Mouse (Mus musculus): ENCODE data around the gene Inpp5b.

Gene Inpp5b

DNA sequence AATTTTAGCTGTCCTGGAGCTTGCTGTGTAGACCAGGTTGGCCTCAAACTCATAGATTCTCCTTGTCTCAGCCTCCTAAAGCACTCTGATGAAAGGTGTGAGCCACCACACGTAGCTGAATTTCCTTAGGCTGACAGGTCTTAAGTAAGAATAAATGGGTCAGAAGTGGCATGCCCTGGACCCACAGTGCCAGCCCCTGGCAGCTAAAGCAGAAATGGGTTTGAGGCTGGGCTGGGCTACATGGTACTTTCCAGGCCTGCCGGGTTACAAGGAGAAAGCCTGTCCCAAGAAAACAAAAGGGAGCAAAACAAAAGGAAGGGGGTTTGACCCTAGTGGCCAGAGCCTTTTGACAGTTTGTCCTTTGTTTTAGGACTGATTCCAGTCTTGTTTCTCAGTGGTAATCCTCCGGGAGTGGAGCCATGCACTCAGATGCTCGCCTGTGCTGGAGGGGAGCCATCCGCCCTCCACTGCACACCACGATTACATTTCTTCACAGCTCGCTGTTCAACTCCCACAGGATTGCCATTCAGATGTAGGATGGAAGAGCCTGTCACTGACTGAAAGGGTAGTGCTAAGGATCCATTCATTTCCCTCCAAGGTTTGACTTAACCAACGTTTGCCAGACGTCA is 69.8 kb downstream of the Inpp5b start:
- DNase-seq (ENCODE audit: low spot score) = no peak

DNA sequence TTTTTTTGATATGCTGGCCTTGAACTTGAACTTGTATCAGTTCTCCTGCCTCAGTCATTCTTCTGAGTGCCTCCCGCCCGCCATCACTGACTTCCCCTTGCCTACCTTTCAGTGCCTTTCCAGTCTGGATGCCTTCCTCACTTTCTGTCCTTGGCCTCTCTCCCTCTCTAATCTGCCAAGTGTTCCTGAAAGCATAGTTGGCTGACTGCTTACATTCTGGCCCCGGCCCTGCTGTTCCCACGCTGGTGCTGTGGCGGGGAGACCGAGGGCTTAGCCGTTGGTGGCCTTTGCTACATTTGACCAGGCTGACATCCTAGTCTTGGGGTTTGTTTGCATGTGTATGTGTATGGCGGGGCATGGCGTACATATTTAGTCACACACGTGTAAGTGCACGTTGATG is 74.3 kb downstream of the Inpp5b start:
- DNase-seq (ENCODE audit: low spot score) = no peak

DNA sequence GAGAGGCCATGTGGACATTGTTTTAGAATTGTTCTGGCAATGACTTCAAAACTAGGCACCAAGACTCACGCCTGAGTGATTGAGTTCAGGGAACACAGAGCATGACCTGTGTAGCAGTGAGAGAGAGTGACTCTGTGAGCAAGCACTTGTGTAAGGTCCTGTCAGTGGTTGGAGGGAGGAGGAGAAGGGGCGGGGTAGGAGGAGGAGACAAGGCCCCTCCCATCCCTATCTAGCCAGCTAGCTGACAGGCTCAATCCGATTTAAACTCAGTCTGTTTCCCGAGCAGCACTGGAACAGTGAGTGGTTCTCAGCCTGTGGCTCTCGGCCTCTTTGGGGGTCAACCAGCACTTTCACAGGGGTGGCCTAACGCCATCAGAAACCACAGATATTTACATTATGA is 76.2 kb downstream of the Inpp5b start:
- DNase-seq (ENCODE audit: low spot score) = peak; percentile 15

DNA sequence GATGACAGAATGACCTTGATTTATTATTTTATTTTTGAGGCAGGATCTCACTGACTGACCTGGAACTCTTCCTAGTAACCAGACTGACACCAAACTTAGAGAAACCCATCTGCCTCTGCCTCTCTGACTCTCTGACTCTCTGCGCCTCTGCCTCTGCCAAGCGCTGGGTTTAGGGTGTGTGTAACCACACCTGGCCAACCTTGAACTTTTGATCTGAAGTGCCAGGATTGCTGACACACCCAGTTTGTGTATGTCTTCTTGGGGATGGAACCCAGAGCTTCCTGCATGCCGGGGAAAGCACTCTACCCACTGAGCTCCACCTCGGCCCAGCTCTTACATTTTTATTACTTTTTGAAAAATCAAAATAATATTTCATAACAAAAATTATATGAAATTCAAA is 77.2 kb downstream of the Inpp5b start:
- DNase-seq (ENCODE audit: low spot score) = no peak

DNA sequence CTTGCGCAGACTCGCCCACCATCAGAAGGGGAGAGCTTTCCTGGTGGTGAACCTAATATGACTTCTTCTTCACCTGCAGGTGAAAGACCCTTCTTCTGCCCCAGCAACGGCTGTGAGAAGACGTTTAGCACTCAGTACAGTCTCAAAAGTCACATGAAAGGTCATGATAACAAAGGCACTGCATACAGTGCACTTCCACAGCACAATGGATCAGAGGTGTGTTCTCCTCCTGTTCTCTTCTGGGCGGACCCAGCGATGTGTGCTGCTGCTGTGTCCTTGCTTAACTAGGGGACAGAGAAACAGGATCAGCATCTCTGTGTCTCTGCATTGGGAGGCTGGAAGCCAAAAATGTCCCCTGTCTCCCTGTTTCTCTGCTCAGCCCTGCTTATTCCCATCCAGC is 83.3 kb downstream of the Inpp5b start:
- no peak for DNase-seq (ENCODE audit: low spot score)

DNA sequence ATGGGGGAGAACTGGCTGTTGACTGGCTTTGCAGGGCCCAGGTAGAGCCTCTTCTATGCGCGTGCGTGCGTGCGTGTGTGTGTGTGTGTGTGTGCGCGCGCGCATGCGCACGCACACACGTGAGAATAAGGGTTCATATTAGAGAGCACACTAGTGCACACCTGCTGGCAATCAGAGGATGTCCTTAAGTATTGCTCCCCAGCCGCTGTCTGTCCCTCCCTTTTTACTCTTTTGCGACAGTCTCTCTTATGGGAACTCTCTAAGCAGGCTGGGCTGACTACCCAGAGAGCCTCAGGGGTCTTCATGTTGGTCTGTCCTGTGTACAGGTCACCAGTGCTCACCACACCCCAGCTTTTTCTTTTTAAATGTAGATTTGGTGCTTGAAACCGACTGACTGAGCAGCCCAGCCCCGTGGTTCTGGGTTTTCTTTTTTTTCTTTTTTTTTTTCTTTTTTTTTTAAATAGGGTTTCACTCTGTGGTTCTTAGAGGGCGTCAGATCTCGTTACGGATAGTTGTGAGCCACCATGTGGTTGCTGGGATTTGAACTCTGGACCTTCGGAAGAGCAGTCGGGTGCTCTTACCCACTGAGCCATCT is 83.8 kb downstream of the Inpp5b start:
- DNase-seq (ENCODE audit: low spot score) = no peak

DNA sequence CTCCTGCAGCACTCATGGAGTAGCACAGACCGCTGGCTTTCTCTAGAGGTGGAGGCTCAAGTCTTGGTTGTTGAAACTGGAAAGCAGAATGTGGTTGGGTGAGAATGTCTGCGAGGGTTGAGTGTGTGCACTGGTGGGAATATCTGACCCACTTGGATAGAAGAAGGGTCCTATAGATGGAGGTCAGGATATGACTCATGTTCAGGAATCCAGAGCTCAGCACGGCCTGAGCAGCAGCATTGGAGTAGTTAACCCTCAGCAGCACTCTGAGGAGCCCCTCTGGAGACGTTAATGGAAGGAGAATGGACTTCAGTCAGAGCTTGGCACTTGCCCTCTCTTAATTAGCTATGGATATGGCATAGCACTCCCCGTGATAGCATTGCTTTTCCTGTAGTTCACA is 88.0 kb downstream of the Inpp5b start:
- DNase-seq (ENCODE audit: low spot score) = no peak

DNA sequence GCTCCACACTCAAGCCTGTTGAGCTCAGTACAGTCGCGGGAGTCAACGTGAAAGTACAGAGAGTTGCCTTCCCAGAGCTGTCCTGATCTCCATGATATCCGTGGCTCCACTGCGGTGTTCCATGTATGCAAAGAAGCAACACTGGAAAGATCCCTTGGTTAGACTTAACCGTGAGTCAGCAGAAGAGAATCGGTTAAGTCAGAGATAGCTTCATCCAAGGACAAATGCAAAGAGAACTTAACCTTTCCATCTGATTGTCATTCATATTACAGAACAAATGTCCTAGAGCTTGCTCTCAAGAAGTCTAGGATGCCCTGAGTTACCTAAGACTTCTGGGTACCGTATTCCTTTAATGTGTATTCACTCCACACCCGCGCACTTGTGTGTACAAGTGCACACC is 91.1 kb downstream of the Inpp5b start:
- DNase-seq (ENCODE audit: low spot score) = no peak

DNA sequence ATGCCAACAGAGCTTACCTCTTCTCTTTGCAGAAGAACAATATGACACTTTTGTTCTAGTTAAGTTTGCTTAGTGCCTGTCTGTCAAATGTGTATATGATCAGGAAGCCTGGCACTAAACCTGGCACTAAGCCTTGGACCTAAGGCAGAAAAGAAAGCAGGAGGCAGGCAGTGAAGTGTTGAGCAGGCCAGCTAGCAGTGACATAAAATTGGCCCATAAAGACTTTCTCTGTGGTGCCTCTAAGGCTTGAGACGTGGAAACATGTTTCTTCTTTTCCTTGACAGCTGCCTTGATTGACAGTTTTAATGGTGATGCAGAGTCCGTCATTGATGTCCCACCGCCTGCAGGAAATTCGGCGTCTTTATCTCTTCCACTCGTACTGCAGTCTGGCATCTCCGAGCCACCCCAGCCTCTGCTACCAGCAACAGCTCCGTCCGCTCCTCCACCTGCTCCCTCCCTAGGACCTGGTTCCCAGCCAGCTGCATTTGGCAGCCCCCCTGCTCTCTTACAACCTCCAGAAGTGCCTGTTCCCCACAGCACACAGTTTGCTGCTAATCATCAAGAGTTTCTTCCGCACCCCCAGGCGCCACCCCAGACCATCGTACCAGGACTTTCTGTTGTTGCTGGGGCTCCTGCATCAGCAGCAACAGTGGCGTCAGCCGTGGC is 96.5 kb downstream of the Inpp5b start:
- DNase-seq (ENCODE audit: low spot score) = no peak

DNA sequence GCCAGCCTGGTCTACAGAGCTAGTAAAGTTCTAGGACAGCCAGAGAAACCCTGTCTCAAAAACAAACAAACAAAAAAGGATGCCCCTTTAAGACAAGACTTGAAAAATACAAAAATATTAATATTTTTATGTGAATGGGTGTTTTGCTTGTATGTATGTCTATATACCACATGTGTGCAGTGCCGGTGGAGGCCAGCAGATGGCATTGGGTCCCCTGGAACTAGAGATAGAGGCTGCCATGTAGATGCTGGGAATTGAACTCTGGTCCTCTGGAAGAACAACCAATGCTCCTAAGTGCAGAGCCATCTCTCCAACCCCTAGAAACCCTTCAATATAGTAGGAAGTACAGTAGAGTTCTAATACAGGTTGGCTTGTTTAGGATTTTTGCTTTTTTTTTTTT is 99.3 kb downstream of the Inpp5b start:
- DNase-seq (ENCODE audit: low spot score) = no peak

DNA sequence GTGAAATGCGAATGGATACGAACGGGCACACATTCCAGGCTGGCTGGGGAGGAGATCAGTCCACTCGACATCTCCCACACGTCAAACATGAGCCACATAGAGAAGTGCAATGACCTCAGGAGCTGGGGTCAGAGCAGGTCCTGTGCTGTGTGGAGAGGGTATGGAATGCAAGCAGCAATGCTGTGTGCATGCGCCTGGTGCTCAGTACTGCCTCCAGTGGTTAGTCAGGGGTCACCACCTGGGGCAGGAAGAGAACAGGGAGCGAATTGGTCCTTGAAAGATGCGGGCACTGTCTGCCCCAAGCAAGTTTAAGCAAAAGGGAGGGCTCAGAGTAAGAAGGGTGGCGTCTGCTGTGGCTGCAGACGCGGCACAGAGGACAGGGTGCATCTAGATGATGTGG is 101.8 kb downstream of the Inpp5b start:
- DNase-seq (ENCODE audit: low spot score) = peak; percentile 29

DNA sequence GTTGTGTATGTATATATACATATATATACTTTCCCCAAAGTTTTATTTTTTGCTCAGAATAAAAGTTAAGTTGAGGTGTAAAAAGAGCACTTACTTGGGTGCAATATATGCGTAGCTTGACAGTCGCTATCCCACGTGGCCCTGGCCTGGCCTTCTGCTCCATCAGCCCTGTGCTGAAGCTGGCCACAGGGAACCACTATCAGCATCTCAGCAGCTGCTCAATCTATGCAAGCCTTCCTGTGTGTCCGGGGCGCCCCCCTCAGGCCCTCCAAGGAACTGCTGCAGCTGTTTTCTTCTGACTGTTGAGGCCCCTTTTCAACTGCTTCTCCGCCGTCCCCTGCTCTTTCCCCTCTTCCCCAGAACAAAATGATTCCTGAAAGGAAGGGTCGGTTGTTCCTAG is 105.9 kb downstream of the Inpp5b start:
- peak; percentile 72 for DNase-seq (ENCODE audit: low spot score)

DNA sequence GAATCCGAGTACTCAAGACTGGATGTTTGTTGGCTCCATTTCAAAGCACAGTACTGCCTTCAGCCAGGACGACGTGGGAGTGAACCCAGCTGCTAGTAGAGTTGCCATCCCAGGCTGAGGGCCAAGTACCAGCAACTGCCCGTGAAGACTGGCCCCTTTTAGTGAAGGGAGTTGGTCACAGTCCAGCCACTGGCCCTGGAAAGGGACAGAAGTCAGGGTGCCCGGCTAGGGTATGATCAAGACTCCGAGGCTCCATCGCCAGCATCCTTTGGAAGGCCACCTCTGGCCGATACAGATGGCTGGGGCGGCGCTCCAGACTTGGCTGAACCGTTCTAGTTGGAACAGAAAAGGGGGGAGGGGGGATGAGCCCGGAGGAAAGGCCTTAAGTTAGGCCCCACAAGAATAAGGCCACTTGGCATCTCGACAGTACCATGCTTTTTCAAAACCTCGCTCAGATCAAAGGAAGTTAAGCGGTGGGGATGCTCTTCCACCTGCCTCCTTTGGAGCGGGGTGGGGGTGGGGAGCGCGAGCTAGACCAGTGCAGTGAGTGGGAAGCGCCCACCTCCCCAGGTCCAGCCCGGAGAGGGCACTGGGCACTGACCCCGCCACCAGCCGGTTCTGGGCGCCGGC is 108.1 kb downstream of the Inpp5b start:
- DNase-seq (ENCODE audit: low spot score) = no peak

DNA sequence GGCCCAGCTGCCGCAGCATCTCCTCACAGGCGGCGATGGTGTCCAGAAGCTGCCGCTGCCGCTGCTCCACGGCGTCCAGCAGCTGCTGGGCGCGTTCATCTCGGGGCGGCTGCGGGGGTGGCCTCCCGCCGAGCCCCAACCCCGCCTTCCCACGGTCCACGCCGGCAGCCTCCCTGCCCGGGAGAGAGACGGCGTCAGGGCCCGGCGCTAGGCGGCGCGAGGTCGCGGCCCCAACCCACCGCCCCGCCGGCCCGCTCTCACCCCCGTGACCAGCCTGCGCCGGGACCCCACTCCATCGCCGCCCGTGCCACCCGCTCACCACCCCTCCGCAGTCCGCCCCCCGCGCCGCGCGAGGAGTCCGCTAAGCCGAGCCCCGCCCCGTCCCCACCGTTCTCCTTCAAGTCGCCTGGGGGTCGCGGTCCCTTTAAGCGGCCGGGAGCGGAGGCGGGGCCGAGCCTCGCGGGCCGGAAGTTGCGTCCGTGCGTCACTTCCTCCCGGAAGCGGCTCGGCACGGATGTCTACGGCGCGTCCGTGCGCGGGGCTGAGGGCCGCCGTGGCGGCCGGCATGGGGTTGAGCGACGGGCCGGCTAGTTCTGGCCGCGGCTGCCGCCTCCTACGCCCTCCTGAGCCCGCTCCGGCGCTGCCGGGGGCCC is 108.7 kb downstream of the Inpp5b start, which contains the start of gene Yrdc:
Gene Yrdc, plus strand, starts transcription at position 419 of the 653 bp plus-strand sequence.
- DNase-seq (ENCODE audit: low spot score) = peak; percentile 93
